Mouse (Mus musculus): ENCODE data around the gene Gckr.

DNA sequence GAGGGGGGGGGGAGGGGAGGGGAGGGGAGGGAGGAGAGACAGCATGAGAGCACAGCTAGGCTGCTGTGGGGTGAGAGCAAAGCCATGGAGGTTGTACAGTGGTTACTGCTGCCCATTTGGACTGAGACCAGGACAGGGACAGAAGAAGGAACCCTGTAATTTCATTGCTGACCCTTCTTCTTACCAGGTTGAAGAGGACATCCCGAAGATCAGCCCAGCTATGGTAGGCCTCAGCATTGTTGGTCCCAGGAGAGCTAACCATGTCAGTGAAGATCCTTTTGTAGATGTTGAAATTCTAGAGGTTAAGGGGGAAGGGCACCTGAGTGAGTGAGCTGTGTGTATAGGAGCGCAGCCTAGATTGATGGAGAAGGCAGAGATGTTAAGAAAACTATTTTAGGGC, 41.9 kb upstream of the Gckr start:
- TF ChIP-seq CTCF (IDR thresholded peaks at IDR 0.05; ENCODE audit: low read depth, low read length) (no peak), POLR2A (IDR thresholded peaks at IDR 0.05; ENCODE audit: extremely low read depth, insufficient read depth, low read length) (no peak)
